Mouse (Mus musculus) lung, embryonic 14.5 days (tissue): ENCODE measurements around the gene Cenpx. TPM values are rescaled to one million over a fixed set of nuclear protein-coding genes. Genes with fewer than 3 reads are reported as not detected.

Source experiments
- ATAC-seq: fragments of 200-750 bp; cut with Nextera tagmentation; 2 replicates; pipeline ENCODE4 v1.8.0; 2017; ENCODE audit warnings: mild to moderate bottlenecking, moderate TSS enrichment, moderate library complexity; ENCODE audit not compliant: insufficient read depth
- DNase-seq: peaks from one replicate; pipeline ENCODE4 v3.0.0-alpha.2; 2015
- H3K27ac ChIP-seq: fragments of 300-500 bp; sonication (generic); 2 replicates; pipeline ENCODE4 v1.5.1; 2014; ENCODE audit warnings: low read depth, mild to moderate bottlenecking, moderate library complexity
- H3K27me3 ChIP-seq: fragments of 300-500 bp; sonication (generic); 2 replicates; pipeline ENCODE4 v1.6.1; 2014; ENCODE audit warnings: low read length, control low read depth; ENCODE audit not compliant: insufficient read depth
- H3K36me3 ChIP-seq: fragments of 300-500 bp; sonication (generic); 2 replicates; pipeline ENCODE4 v1.6.1; 2014; ENCODE audit warnings: control low read depth; ENCODE audit not compliant: insufficient read depth
- H3K4me1 ChIP-seq: fragments of 300-500 bp; sonication (generic); 2 replicates; pipeline ENCODE4 v1.6.1; 2014; ENCODE audit warnings: antibody characterized with exemption, control low read depth; ENCODE audit not compliant: insufficient read depth
- H3K4me2 ChIP-seq: fragments of 300-500 bp; sonication (generic); 2 replicates; pipeline ENCODE4 v1.6.1; 2014; ENCODE audit warnings: mild to moderate bottlenecking
- H3K4me3 ChIP-seq: fragments of 300-500 bp; sonication (generic); 2 replicates; pipeline ENCODE4 v1.5.1; 2014; ENCODE audit warnings: low read depth, low read length
- H3K9ac ChIP-seq: fragments of 300-500 bp; sonication (generic); 2 replicates; pipeline ENCODE4 v1.6.1; 2014
- H3K9me3 ChIP-seq: fragments of 300-500 bp; sonication (generic); 2 replicates; pipeline ENCODE4 v1.6.1; 2016; ENCODE audit warnings: low read depth, low read length, control low read depth
- CTCF ChIP-seq: IDR thresholded peaks from 2 replicates; pipeline ENCODE4 v1.5.1; 2016; ENCODE audit warnings: antibody characterized with exemption, low read depth
- WGBS: fragments of 180-500 bp; shearing (Covaris S2); extraction: QIAGEN DNeasy Blood & Tissue Kit; methylation state at CpG from one replicate; pipeline ENCODE4 v1.1.7; 2014; 5-methylcytosine and 5-hydroxymethylcytosine counted together
- polyA plus RNA-seq: library from polyadenylated mRNA; unstranded; fragments of >200 nt; fragmentation: Nextera tagmentation; extraction: Ambion mirVana; gene quantifications from 2 replicates; pipeline ENCODE4 v1.2.1, GENCODE M21; 2014

Cenpx gene
- polyA plus RNA-seq, 1 experiment from 2014 or later, result 173 TPM

DNA sequence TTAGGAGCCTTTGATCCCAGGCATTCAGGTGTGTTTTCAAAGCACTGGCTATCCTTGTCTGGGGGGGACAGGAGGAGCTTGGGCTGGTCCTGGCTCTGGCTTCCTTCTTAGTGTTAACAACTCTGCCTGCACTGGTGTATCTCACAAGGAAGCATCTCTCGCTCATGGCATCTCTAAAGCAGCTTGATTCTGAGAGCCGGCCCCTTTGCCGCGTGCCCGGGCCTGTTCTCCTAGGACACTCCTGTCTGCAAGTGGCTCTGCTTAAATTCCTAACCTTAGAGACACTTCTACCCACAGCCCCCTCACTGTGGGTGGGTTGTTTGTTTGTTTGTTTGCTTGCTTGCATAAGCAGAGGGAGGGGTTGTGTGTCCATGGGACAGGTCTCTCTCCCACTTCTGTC is 5.6 kb downstream of the Cenpx start:
- Histone ChIP-seq H3K4me3 (no peak overlapping the region), H3K9ac (peak overlapping the region; percentile 34; the same call in 1 of the 2 replicates), H3K27ac (no peak overlapping the region), H3K9me3 (no peaks in the 10 kb centered on the region), H3K36me3 (peaks cover 39% of the 10 kb centered on the region), H3K4me2 (no peak overlapping the region), H3K27me3 (no peaks in the 10 kb centered on the region), H3K4me1 (peaks cover 22% of the 10 kb centered on the region)
- ATAC-seq, result no peak
- TF ChIP-seq CTCF, result no peak
- WGBS, result 30% methylated on average over 5 of the region's 5 CpGs
- no peak for DNase-seq

DNA sequence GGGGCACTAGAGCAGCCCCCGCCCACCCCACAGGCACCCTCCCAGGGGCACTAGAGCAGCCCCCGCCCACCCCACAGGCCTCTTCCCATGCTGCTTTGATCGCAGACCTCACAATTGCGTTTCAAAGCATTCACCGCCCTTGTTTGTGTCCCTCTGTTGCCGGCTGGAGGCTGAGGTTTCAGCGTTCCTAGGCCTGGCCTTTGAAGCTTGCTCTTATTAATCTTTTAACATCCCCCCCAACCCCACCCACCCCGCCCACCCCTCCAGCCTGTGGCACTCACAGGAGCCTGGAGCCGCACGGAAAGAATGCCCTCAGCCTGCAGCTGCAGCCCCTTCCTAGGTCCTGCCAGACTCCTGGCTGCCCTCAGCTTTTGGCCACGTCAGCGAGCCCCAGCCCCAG is 6.3 kb downstream of the Cenpx start:
- ATAC-seq (no peak), DNase-seq (no peak)
- 16% methylated on average over 12 of the region's 12 CpGs for WGBS
- Histone ChIP-seq H3K9ac (0 out of 2 replicates have a peak overlapping the region, but pooled peaks have one; percentile 34), H3K4me2 (no peak overlapping the region; the same call in 1 of the 2 replicates), H3K4me1 (peaks cover 22% of the 10 kb centered on the region), H3K27me3 (no peaks in the 10 kb centered on the region), H3K27ac (peak overlapping the region; percentile 65; the same call in 1 of the 2 replicates), H3K9me3 (no peaks in the 10 kb centered on the region), H3K36me3 (peaks cover 44% of the 10 kb centered on the region), H3K4me3 (no peak overlapping the region)
- no peak for TF ChIP-seq CTCF

DNA sequence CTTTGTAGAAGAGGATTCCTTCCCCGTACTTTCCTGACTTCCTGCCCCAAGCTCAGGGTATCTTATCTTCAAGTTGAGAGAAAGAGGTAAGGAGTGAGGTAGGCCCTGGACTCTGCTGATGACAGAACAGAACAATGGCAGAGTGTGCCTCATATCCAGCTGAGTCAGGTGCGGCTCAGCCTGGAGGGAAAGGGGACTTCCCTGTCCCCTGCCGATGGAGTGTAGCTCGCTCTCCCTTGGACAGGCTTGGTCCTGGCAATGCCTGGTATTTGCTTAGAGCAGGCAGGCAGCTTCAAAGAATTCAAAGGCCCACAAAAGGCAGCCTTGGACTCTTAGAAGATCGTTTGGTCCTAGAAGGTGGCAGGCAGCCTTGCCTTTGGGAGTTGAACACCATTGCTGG is 7.4 kb downstream of the Cenpx start:
- TF ChIP-seq CTCF, result no peak
- Histone ChIP-seq H3K4me1 (peaks cover 22% of the 10 kb centered on the region), H3K36me3 (peaks cover 48% of the 10 kb centered on the region), H3K4me3 (no peak overlapping the region), H3K27ac (peak overlapping the region; percentile 65), H3K9me3 (no peaks in the 10 kb centered on the region), H3K4me2 (no peak overlapping the region), H3K27me3 (no peaks in the 10 kb centered on the region), H3K9ac (no peak overlapping the region)
- DNase-seq, result no peak
- no peak for ATAC-seq
- WGBS, result 47% methylated on average over 5 of the region's 5 CpGs

DNA sequence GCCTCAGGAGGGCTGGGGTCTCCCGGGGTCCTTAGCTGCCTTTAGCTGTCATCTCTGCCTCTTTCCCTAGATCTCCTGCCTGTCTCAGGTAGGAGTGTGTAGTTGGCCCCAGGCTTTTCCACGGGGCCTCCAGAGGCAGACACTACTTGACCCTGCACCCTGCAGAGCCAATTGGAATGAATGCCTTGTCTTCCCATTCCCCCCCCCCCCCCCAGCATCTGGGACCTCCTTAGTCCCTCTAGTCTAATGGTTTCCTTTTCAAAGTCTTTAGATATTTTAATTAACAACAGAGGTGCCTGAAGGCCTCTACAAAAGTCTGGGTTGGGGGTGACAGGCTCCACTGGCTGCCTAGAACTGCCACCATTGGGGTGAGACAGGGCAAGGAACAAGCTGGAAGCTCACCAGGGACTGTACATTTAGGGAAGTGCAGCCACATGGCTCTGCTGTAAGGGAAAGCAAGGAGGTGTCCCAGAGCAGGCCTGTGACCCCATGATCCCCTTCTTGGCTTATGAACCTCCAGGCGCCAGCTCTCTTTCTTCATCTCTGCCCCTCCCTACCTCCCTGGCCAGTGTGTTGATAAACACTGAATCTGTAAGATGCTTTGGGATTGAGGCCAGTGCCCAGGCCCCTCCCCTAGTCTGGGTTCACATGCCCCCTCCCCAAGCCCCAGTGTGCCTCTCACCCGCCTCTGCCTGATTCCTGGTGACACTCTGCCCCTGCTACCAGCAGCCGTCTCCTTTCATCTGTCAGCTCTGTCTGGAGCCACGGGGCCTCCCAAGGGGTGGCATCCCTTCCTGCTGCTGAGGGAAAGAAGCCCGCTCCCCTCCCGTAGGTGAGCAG is 8.8 kb downstream of the Cenpx start:
- no peak overlapping the region for H3K9ac ChIP-seq
- no peaks in the 10 kb centered on the region for H3K9me3 ChIP-seq
- DNase-seq (peak; percentile 75), ATAC-seq (peak; percentile 54)
- H3K36me3 ChIP-seq, result peaks cover 49% of the 10 kb centered on the region
- peak overlapping the region; percentile 40 for H3K27ac ChIP-seq
- H3K4me2 ChIP-seq, result no peak overlapping the region
- no peak overlapping the region for H3K4me3 ChIP-seq
- no peaks in the 10 kb centered on the region for H3K27me3 ChIP-seq
- WGBS, result 29% methylated on average over 8 of the region's 8 CpGs
- no peak for TF ChIP-seq CTCF
- H3K4me1 ChIP-seq, result peaks cover 22% of the 10 kb centered on the region

DNA sequence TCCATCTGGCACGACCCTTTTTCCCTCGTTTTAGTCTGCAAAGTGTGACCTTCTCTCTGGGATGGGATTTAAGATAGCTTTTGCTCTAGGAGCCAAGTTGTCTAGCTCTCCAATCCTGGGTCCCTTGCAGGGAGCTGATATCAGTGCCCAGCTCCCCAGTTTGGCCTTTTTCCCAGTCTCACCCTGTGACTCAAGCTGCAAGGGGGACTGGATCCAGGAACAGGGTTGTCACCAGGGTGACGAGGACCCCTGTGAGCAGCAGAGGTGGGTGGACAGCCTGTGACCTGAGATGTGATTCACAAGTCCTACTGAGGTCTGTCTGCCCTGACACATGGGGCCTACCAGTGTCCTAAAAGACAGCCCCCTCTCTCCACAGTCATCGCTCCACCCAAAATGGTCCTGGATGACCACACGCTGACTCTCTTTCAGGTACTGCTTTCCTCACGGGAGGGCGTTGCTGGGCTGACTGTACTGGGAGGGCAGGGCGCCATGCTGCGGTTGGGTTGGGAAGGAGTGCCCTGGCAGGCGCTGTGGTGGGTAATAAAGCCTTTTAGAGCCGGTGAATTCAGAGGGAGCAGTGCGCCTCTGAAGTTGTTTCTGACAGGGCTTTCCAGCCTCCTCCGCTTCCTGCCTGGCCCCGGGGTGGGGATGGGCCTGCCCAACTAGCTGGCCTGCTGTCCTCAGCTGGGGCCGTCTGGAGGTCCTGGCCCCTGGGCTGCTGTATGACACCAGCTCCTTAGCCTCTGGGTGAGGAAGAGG is 9.7 kb downstream of the Cenpx start:
- Histone ChIP-seq H3K36me3 (peaks cover 48% of the 10 kb centered on the region), H3K4me1 (peaks cover 22% of the 10 kb centered on the region), H3K4me3 (no peak overlapping the region), H3K9me3 (no peaks in the 10 kb centered on the region), H3K27me3 (no peaks in the 10 kb centered on the region), H3K4me2 (no peak overlapping the region), H3K27ac (peak overlapping the region; percentile 6), H3K9ac (0 out of 2 replicates have a peak overlapping the region, but pooled peaks have one; percentile 13)
- no peak; the same call in 1 of the 2 replicates for ATAC-seq
- no peak for TF ChIP-seq CTCF
- peak; percentile 36 for DNase-seq
- 45% methylated on average over 15 of the region's 15 CpGs for WGBS

DNA sequence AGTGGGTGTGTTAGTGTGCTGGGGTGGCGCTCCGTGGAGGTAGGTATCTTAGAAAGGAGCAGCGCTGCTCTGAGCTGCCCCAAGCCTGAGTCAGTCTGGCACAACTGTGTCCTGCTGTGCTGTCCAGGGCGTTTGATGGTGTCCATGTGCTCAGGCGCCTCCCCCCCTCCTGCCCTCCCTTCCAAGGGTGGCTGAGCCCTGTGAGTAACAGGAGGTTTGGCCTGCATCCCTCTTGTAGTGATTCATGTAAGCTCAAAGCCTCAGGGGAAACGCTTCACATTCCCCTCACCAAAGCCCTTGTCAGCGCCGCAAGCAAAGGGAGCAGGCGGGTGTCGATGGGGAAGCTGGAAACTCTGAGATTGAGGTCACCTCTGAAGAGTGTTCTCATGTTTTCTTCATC is 15.8 kb downstream of the Cenpx start:
- peak; percentile 45 for DNase-seq
- no peaks in the 10 kb centered on the region for H3K27me3 ChIP-seq
- no peak for ATAC-seq
- no peaks in the 10 kb centered on the region for H3K9me3 ChIP-seq
- peak overlapping the region; percentile 21; the same call in 1 of the 2 replicates for H3K27ac ChIP-seq
- no peaks in the 10 kb centered on the region; the same call in 1 of the 2 replicates for H3K4me1 ChIP-seq
- no peak overlapping the region for H3K9ac ChIP-seq
- no peak for TF ChIP-seq CTCF
- 42% methylated on average over 10 of the region's 10 CpGs for WGBS
- H3K4me2 ChIP-seq, result no peak overlapping the region
- H3K4me3 ChIP-seq, result no peak overlapping the region
- H3K36me3 ChIP-seq, result peaks cover 53% of the 10 kb centered on the region

DNA sequence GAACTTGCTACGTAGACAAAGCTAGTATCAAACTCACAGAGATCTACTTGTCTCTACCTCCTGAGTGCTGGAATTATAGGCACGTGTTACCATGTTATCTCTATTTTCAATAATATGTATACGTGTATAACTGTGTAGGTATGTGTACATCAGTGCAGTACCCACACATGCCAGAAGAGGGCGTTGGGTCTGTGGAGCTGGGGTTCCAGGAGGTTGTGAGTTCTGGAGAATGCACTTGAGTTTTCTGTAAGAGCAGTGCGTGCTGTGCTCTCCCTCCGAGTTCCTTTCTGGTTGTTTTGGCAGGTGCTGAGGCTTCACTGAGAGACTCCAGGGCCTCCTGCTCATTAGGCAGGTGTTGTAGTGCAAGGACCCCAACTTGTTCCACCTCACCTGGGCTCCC is 17.0 kb downstream of the Cenpx start:
- ATAC-seq (no peak), DNase-seq (peak; percentile 20)
- Histone ChIP-seq H3K36me3 (peaks cover 49% of the 10 kb centered on the region), H3K4me2 (no peak overlapping the region), H3K4me3 (no peak overlapping the region), H3K9me3 (no peaks in the 10 kb centered on the region), H3K27ac (no peak overlapping the region), H3K27me3 (no peaks in the 10 kb centered on the region), H3K9ac (no peak overlapping the region), H3K4me1 (no peaks in the 10 kb centered on the region; the same call in 1 of the 2 replicates)
- TF ChIP-seq CTCF, result peak; percentile 57
- WGBS, result 89% methylated on average over 6 of the region's 6 CpGs
